Mouse (Mus musculus): ENCODE data around the gene Zc3h6. TPM values are rescaled to one million over a fixed set of nuclear protein-coding genes. Genes with fewer than 3 reads are reported as not detected.
"Not testable (repeated sequence)": the region's sequence is repeated elsewhere in the genome, so short reads cannot be mapped to it uniquely, and the experiment has no call there.

Zc3h6 gene
- polyA plus RNA-seq, 1 experiment from 2014 or later = 2.8 TPM

DNA sequence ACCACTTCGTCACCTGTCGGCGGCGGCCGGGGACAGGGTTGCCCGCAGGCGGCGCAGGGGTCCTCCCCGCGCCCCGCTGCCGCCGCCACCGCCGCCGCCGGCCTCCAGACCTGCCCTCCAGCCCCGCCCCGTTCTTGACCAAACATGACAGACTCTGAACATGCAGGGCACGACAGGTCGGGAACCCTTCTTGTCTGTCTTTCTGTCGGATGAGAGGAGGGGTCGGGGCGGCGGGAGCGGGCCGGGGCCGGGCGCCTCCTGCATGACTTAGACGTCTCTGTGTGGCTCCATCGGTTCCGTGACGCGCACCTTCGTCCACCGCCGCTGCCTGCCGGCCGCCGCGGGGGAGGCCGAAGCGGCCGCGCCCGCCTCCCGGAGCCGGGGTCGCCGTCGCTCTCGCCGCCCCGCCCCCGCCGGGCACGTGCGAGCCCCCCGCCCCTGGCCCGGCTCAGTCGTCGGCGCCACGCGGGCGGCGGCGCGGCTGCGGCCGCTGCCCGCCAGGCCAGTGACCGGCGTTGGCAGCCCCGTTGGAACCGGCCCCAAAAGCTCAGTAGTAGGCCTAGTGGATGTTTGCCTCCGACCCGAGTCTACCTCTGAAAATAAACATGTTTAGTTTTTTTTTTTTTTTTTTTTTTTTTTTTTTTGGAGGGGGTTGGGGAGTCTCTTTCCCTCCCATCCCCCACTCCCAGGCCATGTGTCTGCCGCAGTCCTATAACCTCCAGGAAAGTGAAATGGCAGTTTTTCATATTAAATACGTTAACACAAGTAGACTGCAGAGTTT is 649 bp downstream of the Zc3h6 start, which contains the start of gene Gm10762:
TSS of gene Gm10762 (minus strand) at position 65 of the 781 bp plus-strand sequence.
- ATAC-seq (ENCODE audit: insufficient number of reproducible peaks, insufficient read depth, low FRiP score, low TSS enrichment, low read depth) = peak; percentile 86
- Histone ChIP-seq H3K27me3 (no peaks in the 10 kb centered on the region), H3K4me3 (replicated peaks) (peak within 1 kb of the TSS; percentile 83), H3K4me2 (peak within 1 kb of the TSS; percentile 61), H3K4me1 (replicated peaks) (peaks cover 8% of the 10 kb centered on the region), H3K27ac (peak within 1 kb of the TSS; percentile 100), H3K36me3 (no peaks in the 10 kb centered on the region), H3K9ac (replicated peaks) (peak within 1 kb of the TSS; percentile 99), H3K9me3 (no peaks in the 10 kb centered on the region)
- WGBS = under 1% methylated on average over 79 of the region's 80 CpGs

- H3K27me3 ChIP-seq = no peaks in the 10 kb centered on the region
- H3K4me2 ChIP-seq = peak overlapping the region; percentile 61
- peaks cover 8% of the 10 kb centered on the region for H3K4me1 ChIP-seq (replicated peaks)
- peak overlapping the region; percentile 83 for H3K4me3 ChIP-seq (replicated peaks)
- no peaks in the 10 kb centered on the region for H3K36me3 ChIP-seq
- no peaks in the 10 kb centered on the region for H3K9me3 ChIP-seq
- peak overlapping the region; percentile 100 for H3K27ac ChIP-seq
- peak overlapping the region; percentile 99; the same call in 1 of the 2 replicates for H3K9ac ChIP-seq (replicated peaks)
- no peak for ATAC-seq (ENCODE audit: insufficient number of reproducible peaks, insufficient read depth, low FRiP score, low TSS enrichment, low read depth)
Observed at GRCm38 (mm10) chr2:128968475-128969083, 1.4 kb downstream of the Zc3h6 start.

GRCm38 (mm10) chr2:128972301-128972700 is 5.1 kb downstream of the Zc3h6 start:
- no peak overlapping the region for H3K27ac ChIP-seq
- H3K9me3 ChIP-seq = no peaks in the 10 kb centered on the region
- no peak overlapping the region for H3K4me2 ChIP-seq
- ATAC-seq (ENCODE audit: insufficient number of reproducible peaks, insufficient read depth, low FRiP score, low TSS enrichment, low read depth) = no peak
- H3K27me3 ChIP-seq = no peaks in the 10 kb centered on the region
- H3K4me3 ChIP-seq (replicated peaks) = no peak overlapping the region
- no peaks in the 10 kb centered on the region for H3K4me1 ChIP-seq (replicated peaks)
- H3K9ac ChIP-seq (replicated peaks) = no peak overlapping the region
- no peaks in the 10 kb centered on the region for H3K36me3 ChIP-seq

DNA sequence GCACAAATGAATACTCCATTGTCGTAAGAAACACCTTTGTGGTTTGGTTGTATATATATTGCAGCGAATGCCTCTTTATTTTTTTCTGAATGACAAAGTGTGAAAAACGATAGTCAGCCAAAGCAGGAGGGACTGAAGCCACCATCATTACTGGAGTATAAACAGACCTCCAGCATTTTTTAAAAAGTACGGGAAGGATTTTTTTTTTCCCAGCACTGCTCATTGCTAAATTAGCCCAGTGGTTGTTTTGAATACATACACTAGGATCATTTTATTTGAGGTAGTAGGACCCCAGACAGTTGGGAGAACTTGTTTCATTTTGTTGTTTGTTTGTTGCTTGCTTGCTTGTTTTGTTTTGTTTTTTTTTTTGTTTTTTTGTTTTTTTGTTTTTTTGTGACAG is 8.4 kb downstream of the Zc3h6 start:
- H3K36me3 ChIP-seq = no peaks in the 10 kb centered on the region
- 67% methylated on average over 4 of the region's 4 CpGs for WGBS
- no peaks in the 10 kb centered on the region for H3K27me3 ChIP-seq
- H3K9ac ChIP-seq (replicated peaks) = no peak overlapping the region
- H3K4me1 ChIP-seq (replicated peaks) = no peaks in the 10 kb centered on the region
- ATAC-seq (ENCODE audit: insufficient number of reproducible peaks, insufficient read depth, low FRiP score, low TSS enrichment, low read depth) = no peak
- no peaks in the 10 kb centered on the region for H3K9me3 ChIP-seq
- H3K27ac ChIP-seq = no peak overlapping the region
- no peak overlapping the region for H3K4me2 ChIP-seq
- no peak overlapping the region for H3K4me3 ChIP-seq (replicated peaks)

DNA sequence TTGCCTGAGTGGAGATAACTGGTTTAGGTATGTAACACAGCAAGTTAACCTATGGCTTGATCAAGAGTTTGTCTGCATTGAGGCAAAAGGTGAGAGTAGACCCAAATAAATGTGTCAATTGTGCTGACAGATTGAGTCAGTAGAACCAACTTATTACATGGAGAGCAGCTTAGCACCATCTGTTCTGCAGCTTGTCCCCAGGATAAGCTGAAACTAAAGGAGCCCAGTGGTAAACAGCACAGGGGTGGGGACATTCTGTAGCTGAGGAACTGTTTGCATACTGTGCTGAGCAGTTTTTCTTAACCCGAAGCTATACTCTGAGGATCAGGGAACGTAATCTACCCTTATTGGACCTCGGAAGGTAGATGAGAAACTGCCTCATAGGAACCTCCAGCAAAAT is 17.5 kb downstream of the Zc3h6 start:
- H3K4me1 ChIP-seq (replicated peaks) = no peaks in the 10 kb centered on the region; the same call in 1 of the 2 replicates
- no peaks in the 10 kb centered on the region for H3K9me3 ChIP-seq
- no peak overlapping the region for H3K4me2 ChIP-seq
- WGBS = 86% methylated on average over 3 of the region's 3 CpGs
- no peaks in the 10 kb centered on the region for H3K27me3 ChIP-seq
- no peak for ATAC-seq (ENCODE audit: insufficient number of reproducible peaks, insufficient read depth, low FRiP score, low TSS enrichment, low read depth)
- H3K4me3 ChIP-seq (replicated peaks) = no peak overlapping the region
- no peaks in the 10 kb centered on the region for H3K36me3 ChIP-seq
- H3K9ac ChIP-seq (replicated peaks) = no peak overlapping the region
- no peak overlapping the region for H3K27ac ChIP-seq

GRCm38 (mm10) chr2:129004872-129005271 is 37.7 kb downstream of the Zc3h6 start:
- Histone ChIP-seq H3K4me2 (no peak overlapping the region), H3K4me3 (replicated peaks) (no peak overlapping the region), H3K27ac (no peak overlapping the region), H3K9me3 (no peaks in the 10 kb centered on the region), H3K9ac (replicated peaks) (no peak overlapping the region), H3K27me3 (no peaks in the 10 kb centered on the region), H3K36me3 (no peaks in the 10 kb centered on the region), H3K4me1 (replicated peaks) (no peaks in the 10 kb centered on the region)
- ATAC-seq (ENCODE audit: insufficient number of reproducible peaks, insufficient read depth, low FRiP score, low TSS enrichment, low read depth) = no peak

- 82% methylated on average over 4 of the region's 4 CpGs for WGBS
- no peak overlapping the region for H3K27ac ChIP-seq
- H3K36me3 ChIP-seq = no peaks in the 10 kb centered on the region
- H3K4me3 ChIP-seq (replicated peaks) = no peak overlapping the region
- H3K4me2 ChIP-seq = no peak overlapping the region
- no peaks in the 10 kb centered on the region for H3K9me3 ChIP-seq
- H3K4me1 ChIP-seq (replicated peaks) = no peaks in the 10 kb centered on the region
- no peaks in the 10 kb centered on the region for H3K27me3 ChIP-seq
- no peak overlapping the region for H3K9ac ChIP-seq (replicated peaks)
- ATAC-seq (ENCODE audit: insufficient number of reproducible peaks, insufficient read depth, low FRiP score, low TSS enrichment, low read depth) = no peak
Observed at GRCm38 (mm10) chr2:129006194-129006749, 39.1 kb downstream of the Zc3h6 start.

- H3K9me3 ChIP-seq; H3K4me3 ChIP-seq (replicated peaks); H3K9ac ChIP-seq (replicated peaks); H3K4me2 ChIP-seq; H3K4me1 ChIP-seq (replicated peaks); H3K27me3 ChIP-seq; H3K36me3 ChIP-seq; H3K27ac ChIP-seq; ATAC-seq (ENCODE audit: insufficient number of reproducible peaks, insufficient read depth, low FRiP score, low TSS enrichment, low read depth): not testable (repeated sequence)
- WGBS = 69% methylated on average over 2 of the region's 2 CpGs
Observed at GRCm38 (mm10) chr2:129008867-129009266, 41.7 kb downstream of the Zc3h6 start.

DNA sequence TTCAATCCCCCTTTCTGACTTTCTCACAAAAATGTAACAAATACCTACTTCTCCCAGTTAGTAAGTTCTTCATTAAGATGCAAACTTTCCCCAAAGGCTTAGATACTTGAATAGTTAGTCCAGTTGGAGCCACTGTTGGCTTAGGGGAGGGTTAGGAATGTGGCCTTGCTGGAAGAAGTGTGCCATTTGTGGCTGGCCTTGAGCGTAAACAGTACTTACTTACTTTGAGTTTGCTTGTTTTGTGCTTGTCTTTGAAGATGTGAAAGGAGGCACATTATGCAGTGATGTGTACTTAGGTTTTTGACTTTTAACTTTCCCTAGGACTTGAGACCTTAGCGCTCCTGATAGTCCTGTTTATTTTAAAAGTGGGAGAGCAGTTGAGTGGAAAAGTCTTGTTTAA is 52.9 kb downstream of the Zc3h6 start:
- Histone ChIP-seq H3K4me3 (replicated peaks) (no peak overlapping the region), H3K27me3 (no peaks in the 10 kb centered on the region), H3K9ac (replicated peaks) (no peak overlapping the region), H3K4me1 (replicated peaks) (no peaks in the 10 kb centered on the region), H3K36me3 (no peaks in the 10 kb centered on the region), H3K27ac (no peak overlapping the region), H3K4me2 (no peak overlapping the region), H3K9me3 (no peaks in the 10 kb centered on the region)
- no peak for ATAC-seq (ENCODE audit: insufficient number of reproducible peaks, insufficient read depth, low FRiP score, low TSS enrichment, low read depth)
- WGBS = 77% methylated on average over 2 of the region's 2 CpGs

GRCm38 (mm10) chr2:129024820-129025219 is 57.6 kb downstream of the Zc3h6 start:
- H3K27me3 ChIP-seq = no peaks in the 10 kb centered on the region
- no peak overlapping the region for H3K4me2 ChIP-seq
- no peak overlapping the region for H3K27ac ChIP-seq
- H3K4me3 ChIP-seq (replicated peaks) = no peak overlapping the region
- H3K36me3 ChIP-seq = no peaks in the 10 kb centered on the region
- 78% methylated on average over 9 of the region's 9 CpGs for WGBS
- H3K4me1 ChIP-seq (replicated peaks) = no peaks in the 10 kb centered on the region
- no peak overlapping the region for H3K9ac ChIP-seq (replicated peaks)
- ATAC-seq (ENCODE audit: insufficient number of reproducible peaks, insufficient read depth, low FRiP score, low TSS enrichment, low read depth) = no peak
- H3K9me3 ChIP-seq = no peaks in the 10 kb centered on the region

DNA sequence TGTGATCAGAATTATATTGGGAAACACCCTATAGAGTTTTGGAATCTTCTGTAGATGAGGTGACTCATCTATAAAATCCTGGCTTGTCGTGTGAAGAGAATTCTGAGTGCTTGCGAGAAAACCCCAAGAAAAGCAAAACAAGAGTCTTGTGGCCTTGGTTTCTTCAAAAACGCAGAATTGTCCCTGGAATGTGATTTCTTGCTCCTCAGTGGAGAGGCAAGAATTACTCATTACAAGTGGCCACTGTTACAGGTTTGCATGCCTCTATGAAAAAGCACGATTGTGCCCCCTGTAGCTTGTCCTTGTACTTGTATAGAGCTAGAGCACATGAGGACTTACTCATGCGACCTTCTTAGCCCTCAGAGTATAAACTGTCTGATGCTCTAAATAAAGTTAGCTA is 68.2 kb downstream of the Zc3h6 start:
- WGBS = 78% methylated on average over 5 of the region's 5 CpGs
- Histone ChIP-seq H3K9me3 (no peaks in the 10 kb centered on the region), H3K27me3 (peaks cover 42% of the 10 kb centered on the region), H3K27ac (no peak overlapping the region), H3K36me3 (no peaks in the 10 kb centered on the region), H3K4me2 (no peak overlapping the region), H3K4me3 (replicated peaks) (no peak overlapping the region), H3K9ac (replicated peaks) (no peak overlapping the region), H3K4me1 (replicated peaks) (peaks cover 12% of the 10 kb centered on the region; the same call in 1 of the 2 replicates)
- ATAC-seq (ENCODE audit: insufficient number of reproducible peaks, insufficient read depth, low FRiP score, low TSS enrichment, low read depth) = no peak
